Mouse (Mus musculus): Measurements from ENCODE around the gene Hoxd4.

- TF ChIP-seq CTCF (IDR thresholded peaks at IDR 0.05; ENCODE audit: insufficient read depth, low read depth, low read length) (no peak), POLR2A (IDR thresholded peaks at IDR 0.05; ENCODE audit: insufficient read depth, low read depth, low read length) (no peak)
Observed at GRCm38 (mm10) chr2:74702820-74703219, 8.9 kb upstream of the Hoxd4 start.

Measured in olfactory bulb, adult 2 months (tissue).